8 mouse cellular contexts compared by ENCODE assay signal in the genomic region with DNA sequence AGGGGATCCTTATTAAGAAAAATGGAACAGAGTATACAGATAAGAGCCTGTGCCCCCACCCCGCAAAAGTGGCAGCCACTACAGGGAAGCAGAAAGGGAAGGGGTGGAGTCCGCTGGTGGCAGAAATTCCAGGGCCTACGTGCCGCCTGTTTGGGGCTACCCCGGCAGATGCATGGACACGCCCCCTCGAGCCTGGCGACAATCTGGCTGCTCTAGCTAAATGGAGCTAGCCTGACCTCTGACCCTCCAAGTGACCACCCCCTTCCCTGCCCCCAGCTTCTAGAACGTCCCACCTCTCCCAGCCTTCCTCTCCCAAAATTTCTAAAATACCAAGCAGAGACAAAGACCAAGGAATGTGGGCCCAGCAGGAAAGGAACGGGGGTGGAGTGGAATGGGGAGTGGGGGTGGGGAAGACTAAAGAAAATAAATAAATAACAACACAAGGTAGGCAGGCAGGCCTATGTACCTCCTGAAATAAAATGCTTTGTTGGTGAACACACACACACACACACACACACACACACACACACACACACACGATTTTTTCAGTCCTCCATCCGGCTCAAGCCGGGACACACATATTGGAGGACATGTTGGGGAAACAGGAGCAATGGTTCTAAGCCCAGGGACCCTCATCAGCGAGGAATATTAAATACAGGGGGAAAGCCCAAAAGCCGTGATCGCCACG. TPM values are rescaled to one million over a fixed set of nuclear protein-coding genes. Genes with fewer than 3 reads are reported as not detected.
A peak's percentile ranks its signal among the peaks of the same experiment; 100 is the strongest.
DNase-seq lines count a peak whose midpoint lies in the region; ATAC-seq and TF ChIP-seq lines count a peak whose summit lies in the region.

No protein-coding gene starts in this region.

- no peaks in the 10 kb centered on the region for H3K79me2 ChIP-seq in heart, adult 2 months (replicated peaks; ENCODE audit: control insufficient read depth, insufficient read depth, low read length)

- TF ChIP-seq POLR2A in heart, adult 2 months (IDR thresholded peaks at IDR 0.05; ENCODE audit: insufficient read depth, low read depth, low read length) = no peak

- no peak overlapping the region for H3K9ac ChIP-seq in heart, adult 2 months (ENCODE audit: low read depth, low read length)
- H3K9ac ChIP-seq in kidney, embryonic 14.5 days (ENCODE audit: low read depth, low read length) = no peak overlapping the region

- ATAC-seq in kidney, embryonic 14.5 days (ENCODE audit: low FRiP score, low TSS enrichment) = peak; percentile 56
- ATAC-seq in erythroblast, adult 5-6 weeks (replicated peaks; ENCODE audit: low FRiP score, poor library complexity, severe bottlenecking) = no peak

- H3K4me2 ChIP-seq in kidney, embryonic 14.5 days (replicated peaks; ENCODE audit: low read depth, low read length) = peak overlapping the region; percentile 15; the same call in 1 of the 2 replicates

- no peak for TF ChIP-seq EP300 in heart, adult 2 months (IDR thresholded peaks at IDR 0.05; ENCODE audit: insufficient read depth, low read depth, low read length)

- intact Hi-C loops in heart, adult 2 months (cut with DNase I) = no loop called here

- H3K27me3 ChIP-seq in heart, adult 2 months (ENCODE audit: control insufficient read depth, insufficient read depth, low read length) = no peaks in the 10 kb centered on the region
- H3K27me3 ChIP-seq in kidney, embryonic 14.5 days (ENCODE audit: control insufficient read depth, insufficient read depth, low read length) = no peaks in the 10 kb centered on the region

- no peak for TF ChIP-seq CTCF in heart, adult 2 months (IDR thresholded peaks at IDR 0.05)

- no peaks in the 10 kb centered on the region for H3K9me3 ChIP-seq in kidney, embryonic 14.5 days (ENCODE audit: control insufficient read depth, low read length)

- 36% methylated on average over 17 of the region's 17 CpGs for WGBS in heart, adult 2 months
- 21% methylated on average over 17 of the region's 17 CpGs for WGBS in kidney, embryonic 14.5 days

- H3K4me1 ChIP-seq in heart, adult 2 months (ENCODE audit: control insufficient read depth, insufficient read depth, low read length) = peaks cover 3% of the 10 kb centered on the region; the same call in 1 of the 2 replicates
- H3K4me1 ChIP-seq in kidney, embryonic 14.5 days (ENCODE audit: control insufficient read depth, insufficient read depth, low read length) = peaks cover 49% of the 10 kb centered on the region

- H3K4me3 ChIP-seq in heart, adult 2 months = no peak overlapping the region
- no peak overlapping the region for H3K4me3 ChIP-seq in kidney, embryonic 14.5 days (ENCODE audit: low read length)

- peak; percentile 32 for DNase-seq in urinary bladder, postnatal 14 days (ENCODE audit: low spot score)
- DNase-seq in urinary bladder, postnatal 4 days (ENCODE audit: low spot score in 2 of 2) = no peak
- peak; percentile 26 to 32 for DNase-seq in heart, adult 2 months
- peak; percentile 68 for DNase-seq in lung, postnatal 36 days
- no peak for DNase-seq in thymus, adult 18-20 months
- DNase-seq in right cerebral cortex, adult 2 months (ENCODE audit: low spot score in 2 of 2) = no peak

- no peaks in the 10 kb centered on the region for H3K36me3 ChIP-seq in heart, adult 2 months (ENCODE audit: control insufficient read depth, insufficient read depth, low read length)
- no peaks in the 10 kb centered on the region for H3K36me3 ChIP-seq in kidney, embryonic 14.5 days (ENCODE audit: control insufficient read depth, insufficient read depth, low read length)

- H3K27ac ChIP-seq in heart, adult 2 months = no peak overlapping the region
- peak overlapping the region; percentile 37; the same call in 1 of the 2 replicates for H3K27ac ChIP-seq in kidney, embryonic 14.5 days (ENCODE audit: low read depth, low read length)

RNA-seq across cellular contexts. Expression of a gene that starts 12.6 kb away (rescaled TPM):
- not detected for total RNA-seq in heart, adult 2 months (2021)
- polyA plus RNA-seq in heart, adult 2 months (2012; rRNA removed) = not detected in 2 replicates
- polyA plus RNA-seq in kidney, embryonic 14.5 days (2014; fragmentation: Nextera tagmentation; extraction: Ambion mirVana) = 0.31 and 0.47 TPM in 2 replicates
- not detected in 2 replicates for total RNA-seq in erythroblast, adult 5-6 weeks (2015; ENCODE audit: low replicate concordance)
- not detected in 2 replicates for total RNA-seq in erythroblast, adult 5-6 weeks (2017; ENCODE audit: low replicate concordance)

RNA-seq across cellular contexts. Expression of a gene that starts 23.4 kb away (rescaled TPM):
- not detected for total RNA-seq in heart, adult 2 months (2021)
- not detected in 2 replicates for polyA plus RNA-seq in heart, adult 2 months (2012; rRNA removed)
- polyA plus RNA-seq in kidney, embryonic 14.5 days (2014; fragmentation: Nextera tagmentation; extraction: Ambion mirVana) = 0.68 and 0.94 TPM in 2 replicates
- not detected in 2 replicates for total RNA-seq in erythroblast, adult 5-6 weeks (2015; ENCODE audit: low replicate concordance)
- total RNA-seq in erythroblast, adult 5-6 weeks (2017; ENCODE audit: low replicate concordance) = not detected in 2 replicates

RNA-seq across cellular contexts. Expression of a gene that starts 36.0 kb away (rescaled TPM):
- total RNA-seq in heart, adult 2 months (2021) = not detected
- polyA plus RNA-seq in heart, adult 2 months (2012; rRNA removed) = not detected in 2 replicates
- 1.1 and 1.4 TPM in 2 replicates for polyA plus RNA-seq in kidney, embryonic 14.5 days (2014; fragmentation: Nextera tagmentation; extraction: Ambion mirVana)
- total RNA-seq in erythroblast, adult 5-6 weeks (2015; ENCODE audit: low replicate concordance) = not detected in 2 replicates
- not detected in 2 replicates for total RNA-seq in erythroblast, adult 5-6 weeks (2017; ENCODE audit: low replicate concordance)

Comparison
In these comparisons a context has a peak if more than half of its experiments do, and no peak if none do; other contexts are left out.
1. DNase-seq: peak in urinary bladder, postnatal 14 days (single experiment), heart, adult 2 months (2 of 2) and lung, postnatal 36 days (single experiment); none in urinary bladder, postnatal 4 days (0 of 2), thymus, adult 18-20 months (0 of 2) and right cerebral cortex, adult 2 months (0 of 2).